Mouse (Mus musculus) ES-Bruce4 (cell line): Measurements from ENCODE around the gene Hs3st5.

Experiments used
- CTCF ChIP-seq: IDR thresholded peaks from one replicate; pipeline ENCODE4 v1.8.1; 2011; ENCODE audit warnings: low read depth, low read length
- POLR2A ChIP-seq: IDR thresholded peaks from one replicate; pipeline ENCODE4 v1.8.1; 2011; ENCODE audit warnings: low read length; ENCODE audit not compliant: insufficient read depth

DNA sequence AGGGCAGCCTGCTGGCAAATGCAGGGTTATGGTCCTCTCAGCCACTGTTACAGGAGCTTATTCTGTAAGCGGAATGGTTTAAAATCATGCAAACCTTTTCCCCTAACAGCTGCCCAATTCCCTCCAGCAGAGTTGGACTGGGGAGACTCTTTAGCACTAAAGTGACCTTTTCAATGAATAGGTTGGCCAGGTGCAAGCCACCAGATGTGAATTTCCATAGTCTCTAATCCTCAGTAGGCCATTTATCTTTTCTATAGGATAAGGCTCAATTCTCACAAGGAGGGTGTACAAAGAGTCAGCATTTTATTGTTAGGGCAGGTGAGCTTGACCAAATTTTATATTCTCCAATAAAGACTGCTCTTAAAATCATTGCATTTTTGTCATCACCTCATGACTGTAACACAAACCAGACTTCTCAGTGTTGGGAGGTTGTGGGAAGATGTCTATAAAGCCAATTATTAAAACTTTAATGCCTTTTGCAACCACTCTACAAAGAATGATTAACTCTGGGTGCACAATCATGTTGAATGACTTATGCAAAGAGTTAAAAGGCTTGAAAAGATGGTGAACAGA is 21.8 kb upstream of the Hs3st5 start:
- TF ChIP-seq CTCF (no peak), POLR2A (no peak)
